Mouse (Mus musculus) neural tube, embryonic 12.5 days (tissue): ENCODE measurements around the gene AL731706.2. TPM values are rescaled to one million over a fixed set of nuclear protein-coding genes. Genes with fewer than 3 reads are reported as not detected.
"Not testable (repeated sequence)": the region's sequence is repeated elsewhere in the genome, so short reads cannot be mapped to it uniquely, and the experiment has no call there.

Source experiments
- ATAC-seq: fragments of 200-750 bp; cut with Nextera tagmentation; 2 replicates; pipeline ENCODE4 v1.8.0; 2017; ENCODE audit warnings: low read depth, mild to moderate bottlenecking, moderate TSS enrichment, moderate library complexity; ENCODE audit not compliant: low FRiP score
- H3K27ac ChIP-seq: fragments of 300-500 bp; sonication (generic); 2 replicates; pipeline ENCODE4 v1.5.1; 2016
- H3K27me3 ChIP-seq: fragments of 300-500 bp; sonication (generic); replicated peaks from 2 replicates; pipeline ENCODE4 v1.6.1; 2016; ENCODE audit warnings: mild to moderate bottlenecking
- H3K36me3 ChIP-seq: fragments of 300-500 bp; sonication (generic); 2 replicates; pipeline ENCODE4 v1.6.1; 2016; ENCODE audit warnings: mild to moderate bottlenecking
- H3K4me1 ChIP-seq: fragments of 300-500 bp; sonication (generic); 2 replicates; pipeline ENCODE4 v1.6.1; 2016
- H3K4me2 ChIP-seq: fragments of 300-500 bp; sonication (generic); replicated peaks from 2 replicates; pipeline ENCODE4 v1.6.1; 2016; ENCODE audit warnings: mild to moderate bottlenecking
- H3K4me3 ChIP-seq: fragments of 300-500 bp; sonication (generic); 2 replicates; pipeline ENCODE4 v1.5.1; 2016
- H3K9ac ChIP-seq: fragments of 300-500 bp; sonication (generic); 2 replicates; pipeline ENCODE4 v1.6.1; 2016; ENCODE audit warnings: mild to moderate bottlenecking
- H3K9me3 ChIP-seq: fragments of 300-500 bp; sonication (generic); 2 replicates; pipeline ENCODE4 v1.6.1; 2016; ENCODE audit warnings: mild to moderate bottlenecking
- WGBS: fragments of 180-500 bp; shearing (Covaris S2); methylation state at CpG from one replicate; pipeline ENCODE4 v1.1.7; 2016; 5-methylcytosine and 5-hydroxymethylcytosine counted together
- polyA plus RNA-seq: library from polyadenylated mRNA; unstranded; fragments of >200 nt; fragmentation: Nextera tagmentation; extraction: Ambion mirVana; gene quantifications from 2 replicates; pipeline ENCODE4 v1.2.1, GENCODE M21; 2016

Gene AL731706.2
- polyA plus RNA-seq, 1 experiment from 2014 or later, result 31.7 TPM

GRCm38 (mm10) chr2:136891068-136891950 is 5.8 kb upstream of the AL731706.2 start, which contains the start of the genes Slx4ip, AL731706.1 and Mkks:
Slx4ip (plus strand) TSS chr2:136891218.
AL731706.1 (minus strand) TSS chr2:136891389.
Mkks (minus strand) TSS chr2:136891389.
- Histone ChIP-seq H3K4me1 (0 out of 2 replicates have a peak, but pooled peaks cover 4% of the 10 kb centered on the region), H3K4me3 (peak within 1 kb of the TSS; percentile 62), H3K9me3 (no peaks in the 10 kb centered on the region), H3K27me3 (no peaks in the 10 kb centered on the region), H3K9ac (peak within 1 kb of the TSS; percentile 64), H3K27ac (peak within 1 kb of the TSS; percentile 74), H3K36me3 (no peaks in the 10 kb centered on the region), H3K4me2 (peak within 1 kb of the TSS; percentile 57)
- WGBS, result under 1% methylated on average over 49 of the region's 49 CpGs
- ATAC-seq, result peak; percentile 99

GRCm38 (mm10) chr2:136890716-136891067 is 5.2 kb upstream of the AL731706.2 start:
- Histone ChIP-seq H3K9ac (peak overlapping the region; percentile 64), H3K4me3 (peak overlapping the region; percentile 62), H3K27ac (peak overlapping the region; percentile 74), H3K4me2 (peak overlapping the region; percentile 53)
- not testable (repeated sequence) for H3K27me3 ChIP-seq, H3K9me3 ChIP-seq, H3K4me1 ChIP-seq, H3K36me3 ChIP-seq
- 7% methylated on average over 15 of the region's 15 CpGs for WGBS
- peak; percentile 80 for ATAC-seq

DNA sequence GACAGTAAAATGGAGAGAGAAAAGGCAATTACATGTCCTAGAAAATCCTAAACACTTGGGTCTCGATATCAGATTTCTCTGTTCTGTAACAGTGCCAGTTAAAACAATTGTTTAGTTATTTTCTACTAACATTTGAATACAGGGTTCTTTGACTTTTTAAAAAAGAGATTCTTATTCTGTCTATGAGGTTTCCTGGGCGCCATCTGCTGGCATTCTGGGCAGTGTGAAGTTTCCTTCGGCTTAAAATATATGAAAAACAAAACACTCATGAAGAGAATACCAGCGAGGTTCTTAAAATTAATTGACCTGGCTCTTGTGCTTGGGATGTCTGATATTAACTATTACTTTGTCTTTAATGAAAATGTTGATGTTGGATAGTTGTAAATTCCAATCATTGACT is 1.4 kb upstream of the AL731706.2 start:
- Histone ChIP-seq H3K9me3 (no peaks in the 10 kb centered on the region), H3K9ac (no peak overlapping the region), H3K36me3 (peaks cover 15% of the 10 kb centered on the region), H3K4me2 (no peak overlapping the region), H3K4me3 (no peak overlapping the region), H3K4me1 (no peaks in the 10 kb centered on the region), H3K27me3 (no peaks in the 10 kb centered on the region), H3K27ac (no peak overlapping the region)
- WGBS, result 74% methylated on average over 4 of the region's 4 CpGs
- no peak for ATAC-seq

- Histone ChIP-seq H3K9ac (no peak overlapping the region), H3K36me3 (no peaks in the 10 kb centered on the region), H3K27me3 (no peaks in the 10 kb centered on the region), H3K27ac (no peak overlapping the region), H3K4me3 (no peak overlapping the region), H3K4me2 (no peak overlapping the region), H3K9me3 (no peaks in the 10 kb centered on the region), H3K4me1 (peaks cover 9% of the 10 kb centered on the region; the same call in 1 of the 2 replicates)
- 23% methylated on average over 5 of the region's 5 CpGs for WGBS
- ATAC-seq, result peak; percentile 55; the same call in 1 of the 2 replicates
Observed at GRCm38 (mm10) chr2:136854543-136855388, 30.7 kb downstream of the AL731706.2 start.

- no peak for ATAC-seq
- 74% methylated on average over 3 of the region's 3 CpGs for WGBS
- no peak overlapping the region for H3K27ac ChIP-seq
Observed at GRCm38 (mm10) chr2:136850366-136850765, 35.1 kb downstream of the AL731706.2 start.

DNA sequence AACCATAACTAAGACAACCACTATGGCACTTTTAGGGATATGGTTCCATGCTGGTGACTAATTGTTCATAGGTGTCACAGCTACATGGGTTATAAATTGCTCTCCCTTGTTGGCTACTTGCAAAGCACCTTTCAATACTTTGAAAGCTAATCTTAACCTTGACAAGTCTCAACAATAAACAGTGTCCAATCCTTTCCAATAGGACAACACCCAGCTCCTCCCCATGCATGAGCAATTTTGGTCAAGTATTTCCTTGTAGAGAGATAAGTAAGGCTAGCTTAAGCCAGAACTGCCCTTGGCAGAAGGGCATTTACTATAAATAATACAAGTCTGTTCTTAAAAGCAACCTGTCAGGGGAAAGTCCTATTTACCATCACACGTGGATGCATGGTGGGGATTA is 47.5 kb downstream of the AL731706.2 start:
- no peak overlapping the region for H3K9ac ChIP-seq
- no peaks in the 10 kb centered on the region for H3K36me3 ChIP-seq
- no peak overlapping the region for H3K4me3 ChIP-seq
- H3K4me2 ChIP-seq, result no peak overlapping the region
- no peaks in the 10 kb centered on the region for H3K9me3 ChIP-seq
- H3K27me3 ChIP-seq, result no peaks in the 10 kb centered on the region
- WGBS, result 45% methylated on average over 1 of the region's 1 CpGs
- no peaks in the 10 kb centered on the region for H3K4me1 ChIP-seq
- H3K27ac ChIP-seq, result no peak overlapping the region
- ATAC-seq, result no peak

More at GRCm38 (mm10) chr2:136850366-136850765, 35.1 kb downstream of the AL731706.2 start:
- no peaks in the 10 kb centered on the region for H3K9me3 ChIP-seq
- no peak overlapping the region for H3K9ac ChIP-seq
- H3K4me3 ChIP-seq, result no peak overlapping the region
- no peak overlapping the region for H3K4me2 ChIP-seq
- H3K36me3 ChIP-seq, result no peaks in the 10 kb centered on the region
- no peaks in the 10 kb centered on the region for H3K27me3 ChIP-seq
- peaks cover 9% of the 10 kb centered on the region; the same call in 1 of the 2 replicates for H3K4me1 ChIP-seq

DNA sequence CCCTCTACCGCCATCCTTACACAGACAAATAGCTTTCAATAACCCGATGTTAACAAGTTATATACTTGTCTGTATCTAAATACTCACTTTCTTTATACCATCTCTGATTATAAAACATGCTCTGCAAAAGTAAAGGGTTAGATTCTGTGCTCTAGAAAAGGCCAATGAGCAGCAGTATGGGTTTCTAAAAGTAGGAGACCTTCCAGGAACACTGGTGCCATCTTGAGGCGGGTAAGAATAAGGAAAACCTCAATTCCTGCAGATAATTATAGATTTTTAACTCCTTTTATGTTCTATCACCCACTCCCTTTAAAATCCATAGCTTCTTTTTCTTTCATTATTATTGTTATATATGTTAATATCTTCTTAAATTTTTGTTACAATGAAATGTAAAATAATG is 49.6 kb downstream of the AL731706.2 start:
- H3K9ac ChIP-seq, result no peak overlapping the region
- H3K36me3 ChIP-seq, result no peaks in the 10 kb centered on the region
- no peaks in the 10 kb centered on the region for H3K4me1 ChIP-seq
- ATAC-seq, result no peak
- H3K27me3 ChIP-seq, result no peaks in the 10 kb centered on the region
- WGBS, result 73% methylated on average over 3 of the region's 3 CpGs
- H3K9me3 ChIP-seq, result no peaks in the 10 kb centered on the region
- no peak overlapping the region for H3K4me2 ChIP-seq
- no peak overlapping the region for H3K4me3 ChIP-seq
- no peak overlapping the region for H3K27ac ChIP-seq

Other genes with a start within 250 kb of the AL731706.2 start
- gene Snap25, start 172.2 kb downstream of the AL731706.2 start, polyA plus RNA-seq, result 69.7 and 90.8 TPM in 2 replicates
- gene Slx4ip, start 5.5 kb upstream of the AL731706.2 start, polyA plus RNA-seq, result 10.7 and 12.1 TPM in 2 replicates
- gene AL731706.1, start 5.7 kb upstream of the AL731706.2 start, polyA plus RNA-seq, result 25.0 and 26.5 TPM in 2 replicates
- gene Mkks, start 5.7 kb upstream of the AL731706.2 start, polyA plus RNA-seq, result 12.9 and 14.2 TPM in 2 replicates
- 29.0 and 31.6 TPM in 2 replicates for gene Jag1, start 231.0 kb upstream of the AL731706.2 start, polyA plus RNA-seq